Mouse (Mus musculus) stomach, postnatal 0 days (tissue): Measurements from ENCODE around the gene Rgmb. TPM values are rescaled to one million over a fixed set of nuclear protein-coding genes. Genes with fewer than 3 reads are reported as not detected.

ENCODE experiments used
- ATAC-seq: fragments of 200-750 bp; cut with Nextera tagmentation; 2 replicates; pipeline ENCODE4 v1.8.0; 2017; ENCODE audit not compliant: low FRiP score, low TSS enrichment
- DNase-seq: peaks from one replicate; pipeline ENCODE4 v3.0.0-alpha.2; 2016; ENCODE audit warnings: low spot score
- H3K27ac ChIP-seq: fragments of 300-500 bp; sonication (generic); replicated peaks from 2 replicates; pipeline ENCODE4 v1.5.1; 2014; ENCODE audit warnings: mild to moderate bottlenecking, control low read depth
- H3K27me3 ChIP-seq: fragments of 300-500 bp; sonication (generic); 2 replicates; pipeline ENCODE4 v1.6.1; 2014; ENCODE audit warnings: low read length; ENCODE audit not compliant: control insufficient read depth, insufficient read depth
- H3K36me3 ChIP-seq: fragments of 300-500 bp; sonication (generic); 2 replicates; pipeline ENCODE4 v1.6.1; 2014; ENCODE audit warnings: low read length, mixed read lengths; ENCODE audit not compliant: control insufficient read depth, insufficient read depth
- H3K4me1 ChIP-seq: fragments of 300-500 bp; sonication (generic); replicated peaks from 2 replicates; pipeline ENCODE4 v1.6.1; 2014; ENCODE audit warnings: antibody characterized with exemption; ENCODE audit not compliant: control insufficient read depth, insufficient read depth
- H3K4me2 ChIP-seq: fragments of 300-500 bp; sonication (generic); replicated peaks from 2 replicates; pipeline ENCODE4 v1.6.1; 2014; ENCODE audit warnings: low read depth, mild to moderate bottlenecking, control low read depth, moderate library complexity
- H3K4me3 ChIP-seq: fragments of 300-500 bp; sonication (generic); 2 replicates; pipeline ENCODE4 v1.5.1; 2014; ENCODE audit warnings: low read depth, low read length, control low read depth
- H3K9ac ChIP-seq: fragments of 300-500 bp; sonication (generic); 2 replicates; pipeline ENCODE4 v1.6.1; 2014; ENCODE audit warnings: mild to moderate bottlenecking, low read length, control low read depth, mixed read lengths
- H3K9me3 ChIP-seq: fragments of 300-500 bp; sonication (generic); 2 replicates; pipeline ENCODE4 v1.6.1; 2016; ENCODE audit warnings: low read length; ENCODE audit not compliant: control insufficient read depth
- CTCF ChIP-seq: IDR thresholded peaks from 2 replicates; pipeline ENCODE4 v1.5.1; 2016; ENCODE audit warnings: antibody characterized with exemption, low read depth, mild to moderate bottlenecking, moderate library complexity
- EP300 ChIP-seq: optimal IDR thresholded peaks from 2 replicates; pipeline ENCODE3; 2016; ENCODE audit warnings: antibody characterized with exemption
- WGBS: fragments of 180-500 bp; shearing (Covaris S2); extraction: QIAGEN DNeasy Blood & Tissue Kit; methylation state at CpG from one replicate; pipeline ENCODE4 v1.1.7; 2014; 5-methylcytosine and 5-hydroxymethylcytosine counted together
- polyA plus RNA-seq: library from polyadenylated mRNA; unstranded; fragments of >200 nt; fragmentation: Nextera tagmentation; extraction: Ambion mirVana; gene quantifications from 2 replicates; pipeline ENCODE4 v1.2.1, GENCODE M21; 2015

Rgmb gene
- polyA plus RNA-seq, 1 experiment from 2014 or later: 33.0 TPM

DNA sequence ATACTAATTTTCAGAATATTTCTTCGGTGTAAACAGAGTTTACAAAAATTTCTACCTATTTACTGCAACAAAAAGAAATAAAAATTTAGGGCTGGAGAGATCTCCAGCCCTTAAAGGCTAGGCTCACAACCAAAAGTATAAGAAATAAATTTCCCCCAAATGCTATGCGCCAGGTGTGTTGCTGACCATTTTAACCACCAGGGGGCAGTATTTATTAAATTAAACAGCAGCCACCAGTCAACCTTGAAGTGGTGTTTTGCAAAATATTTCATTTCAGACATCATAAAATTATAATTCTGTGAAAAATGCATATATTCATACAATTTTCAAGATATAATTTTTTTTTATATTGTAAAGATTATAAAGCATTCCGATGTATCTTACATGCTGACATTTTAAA, 43.8 kb downstream of the Rgmb start:
- ATAC-seq: no peak

GRCm38 (mm10) chr17:15777979-15778378, 52.9 kb downstream of the Rgmb start:
- ATAC-seq (no peak), DNase-seq (no peak)
- H3K9ac ChIP-seq: no peak overlapping the region
- no peaks in the 10 kb centered on the region for H3K27me3 ChIP-seq
- no peak overlapping the region for H3K4me3 ChIP-seq
- no peak overlapping the region for H3K4me2 ChIP-seq
- WGBS: 81% methylated on average over 6 of the region's 6 CpGs
- no peaks in the 10 kb centered on the region for H3K4me1 ChIP-seq
- no peaks in the 10 kb centered on the region for H3K36me3 ChIP-seq
- H3K27ac ChIP-seq: no peak overlapping the region
- no peak for TF ChIP-seq EP300
- TF ChIP-seq CTCF: no peak; the same call in 1 of the 2 replicates
- no peaks in the 10 kb centered on the region for H3K9me3 ChIP-seq

More for the DNA sequence above, 43.8 kb downstream of the Rgmb start:
- no peak overlapping the region for H3K4me3 ChIP-seq
- 29% methylated on average over 3 of the region's 3 CpGs for WGBS
- H3K9ac ChIP-seq: no peak overlapping the region
- no peak overlapping the region for H3K4me2 ChIP-seq
- no peaks in the 10 kb centered on the region for H3K36me3 ChIP-seq
- H3K27me3 ChIP-seq: no peaks in the 10 kb centered on the region
- no peak for TF ChIP-seq EP300
- peak; percentile 74 for TF ChIP-seq CTCF
- no peak for DNase-seq
- no peaks in the 10 kb centered on the region for H3K4me1 ChIP-seq
- no peaks in the 10 kb centered on the region for H3K9me3 ChIP-seq
- H3K27ac ChIP-seq: no peak overlapping the region

- no peaks in the 10 kb centered on the region for H3K27me3 ChIP-seq
- no peaks in the 10 kb centered on the region for H3K36me3 ChIP-seq
- H3K4me1 ChIP-seq: no peaks in the 10 kb centered on the region
- DNase-seq (no peak), ATAC-seq (no peak)
- H3K9ac ChIP-seq: no peak overlapping the region
- H3K9me3 ChIP-seq: no peaks in the 10 kb centered on the region
- TF ChIP-seq EP300 (no peak), CTCF (no peak)
- no peak overlapping the region for H3K27ac ChIP-seq
- WGBS: 62% methylated on average over 5 of the region's 5 CpGs
- no peak overlapping the region for H3K4me2 ChIP-seq
- H3K4me3 ChIP-seq: no peak overlapping the region
Observed at GRCm38 (mm10) chr17:15776349-15776748, 54.5 kb downstream of the Rgmb start.

DNA sequence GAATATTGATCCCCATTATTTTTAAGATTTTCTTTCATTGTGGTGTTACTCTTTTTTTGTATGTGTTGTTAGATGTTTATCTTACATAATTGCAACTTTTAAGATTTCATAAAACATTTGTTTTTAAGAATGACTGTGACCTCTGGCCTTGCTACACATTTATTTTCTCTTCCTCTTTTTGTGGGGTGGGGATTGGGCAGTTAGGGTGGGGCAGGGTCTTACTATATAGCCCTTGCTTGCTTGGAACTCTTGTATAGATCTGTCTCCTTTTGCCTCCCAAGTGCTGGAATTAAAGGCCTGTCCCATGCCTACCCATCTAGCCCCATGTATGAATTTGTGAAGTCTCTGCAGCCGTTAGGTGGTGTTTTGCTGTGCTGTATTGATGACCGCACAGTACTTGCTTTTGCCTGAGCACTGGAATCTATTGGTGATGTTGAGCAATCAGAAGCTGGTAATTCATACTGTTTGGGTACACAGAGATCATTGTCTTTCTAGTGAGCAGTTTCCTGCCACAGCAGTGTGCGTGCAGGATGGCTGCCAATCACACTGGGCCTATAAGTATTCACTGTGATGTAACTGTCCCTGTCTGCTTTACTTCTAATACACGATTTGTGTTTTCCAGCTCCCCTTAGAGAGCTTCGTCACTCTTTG, 56.1 kb downstream of the Rgmb start:
- no peak for TF ChIP-seq CTCF
- TF ChIP-seq EP300: no peak
- Histone ChIP-seq H3K27me3 (no peaks in the 10 kb centered on the region), H3K9ac (no peak overlapping the region), H3K4me3 (no peak overlapping the region), H3K4me1 (no peaks in the 10 kb centered on the region), H3K9me3 (no peaks in the 10 kb centered on the region), H3K36me3 (peaks cover 6% of the 10 kb centered on the region; the same call in 1 of the 2 replicates), H3K27ac (no peak overlapping the region), H3K4me2 (no peak overlapping the region)
- no peak for ATAC-seq
- 68% methylated on average over 5 of the region's 5 CpGs for WGBS
- no peak for DNase-seq

- Histone ChIP-seq H3K9ac (no peak overlapping the region), H3K27me3 (no peaks in the 10 kb centered on the region), H3K27ac (no peak overlapping the region), H3K4me2 (no peak overlapping the region), H3K9me3 (no peaks in the 10 kb centered on the region), H3K4me1 (no peaks in the 10 kb centered on the region), H3K36me3 (peaks cover 6% of the 10 kb centered on the region; the same call in 1 of the 2 replicates), H3K4me3 (no peak overlapping the region)
- WGBS: 71% methylated on average over 6 of the region's 6 CpGs
- DNase-seq: no peak
- TF ChIP-seq CTCF: no peak
- TF ChIP-seq EP300: no peak
- no peak for ATAC-seq
Observed at GRCm38 (mm10) chr17:15773956-15774355, 56.9 kb downstream of the Rgmb start.

DNA sequence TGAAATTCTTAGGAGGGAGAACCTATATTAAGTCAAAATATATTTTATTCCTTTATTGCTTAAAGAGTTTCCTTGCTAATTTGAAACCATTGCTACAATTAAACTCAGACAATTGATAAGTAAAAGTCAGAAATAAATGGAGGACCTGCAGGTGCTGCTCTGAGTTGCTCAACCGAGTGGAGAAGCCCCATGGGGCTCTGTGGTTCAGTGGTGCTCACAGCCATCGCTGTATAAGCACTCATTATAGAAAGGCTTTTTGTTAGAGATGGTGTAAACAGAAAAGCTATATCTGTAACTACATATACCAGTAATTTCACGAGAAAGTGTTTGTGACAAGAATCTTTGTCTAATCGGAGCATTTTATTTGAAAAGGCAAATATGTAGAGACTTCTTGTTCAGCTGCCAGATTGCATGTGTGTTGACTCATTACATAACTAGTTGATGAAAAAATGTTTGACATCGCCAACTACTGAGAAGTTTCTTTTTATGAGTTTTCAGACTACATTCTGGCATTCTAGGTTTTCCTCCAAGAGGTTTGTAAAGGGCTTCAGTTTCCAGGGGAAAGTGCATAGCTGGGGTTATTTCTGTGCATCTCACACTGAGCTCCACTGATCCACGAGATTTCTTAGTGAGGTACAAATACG, 61.6 kb downstream of the Rgmb start:
- peaks cover 25% of the 10 kb centered on the region for H3K36me3 ChIP-seq
- no peak for ATAC-seq
- no peak overlapping the region for H3K4me2 ChIP-seq
- DNase-seq: no peak
- no peak overlapping the region for H3K27ac ChIP-seq
- H3K9me3 ChIP-seq: no peaks in the 10 kb centered on the region
- WGBS: 55% methylated on average over 7 of the region's 7 CpGs
- no peaks in the 10 kb centered on the region for H3K4me1 ChIP-seq
- H3K27me3 ChIP-seq: no peaks in the 10 kb centered on the region
- no peak overlapping the region for H3K4me3 ChIP-seq
- no peak overlapping the region for H3K9ac ChIP-seq
- TF ChIP-seq CTCF (no peak), EP300 (no peak)
